Mouse (Mus musculus) stomach, postnatal 0 days (tissue): Measurements from ENCODE around the gene Ccnq.

Experiments
- CTCF ChIP-seq: IDR thresholded peaks from 2 replicates; pipeline ENCODE4 v1.5.1; 2016; ENCODE audit warnings: antibody characterized with exemption, low read depth, mild to moderate bottlenecking, moderate library complexity
- EP300 ChIP-seq: optimal IDR thresholded peaks from 2 replicates; pipeline ENCODE3; 2016; ENCODE audit warnings: antibody characterized with exemption

DNA sequence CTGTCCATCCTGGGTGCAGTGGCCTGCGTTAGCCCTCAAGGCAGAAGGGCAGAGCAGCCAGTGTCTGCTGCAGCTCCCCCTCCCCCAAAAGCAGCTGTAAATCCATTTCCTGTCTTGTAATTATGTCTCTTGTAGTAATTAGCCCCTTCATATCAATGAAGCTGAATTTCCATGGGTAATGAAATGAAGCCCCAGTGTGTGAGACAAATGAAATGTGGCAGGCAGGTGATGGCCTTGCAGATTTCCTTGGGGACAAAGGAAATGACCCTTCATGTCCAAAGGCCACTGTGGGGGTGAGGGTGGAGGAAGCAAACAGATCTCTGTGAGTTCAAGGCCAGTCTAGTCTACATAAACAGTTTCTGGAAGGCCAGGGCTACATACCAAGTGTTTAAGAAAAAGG, 1.7 kb upstream of the Ccnq start:
- TF ChIP-seq CTCF (no peak), EP300 (no peak)
